Mouse (Mus musculus) midbrain, embryonic 13.5 days (tissue): ENCODE data around the gene Fgf7. TPM values are rescaled to one million over a fixed set of nuclear protein-coding genes. Genes with fewer than 3 reads are reported as not detected.

ENCODE experiments used
- ATAC-seq: fragments of 200-750 bp; cut with Nextera tagmentation; 2 replicates; pipeline ENCODE4 v1.8.0; 2017; ENCODE audit warnings: mild to moderate bottlenecking, moderate TSS enrichment, moderate library complexity
- H3K27ac ChIP-seq: fragments of 300-500 bp; sonication (generic); 2 replicates; pipeline ENCODE4 v1.5.1; 2015; ENCODE audit warnings: inconsistent platforms, mild to moderate bottlenecking, moderate library complexity
- H3K27me3 ChIP-seq: fragments of 300-500 bp; sonication (generic); 2 replicates; pipeline ENCODE4 v1.6.1; 2015; ENCODE audit warnings: mild to moderate bottlenecking, inconsistent platforms
- H3K36me3 ChIP-seq: fragments of 300-500 bp; sonication (generic); 2 replicates; pipeline ENCODE4 v1.6.1; 2015; ENCODE audit warnings: mild to moderate bottlenecking, inconsistent platforms
- H3K4me1 ChIP-seq: fragments of 300-500 bp; sonication (generic); replicated peaks from 2 replicates; pipeline ENCODE4 v1.6.1; 2015; ENCODE audit warnings: inconsistent platforms
- H3K4me2 ChIP-seq: fragments of 300-500 bp; sonication (generic); replicated peaks from 2 replicates; pipeline ENCODE4 v1.6.1; 2015; ENCODE audit warnings: moderate library complexity, mild to moderate bottlenecking, inconsistent platforms
- H3K4me3 ChIP-seq: fragments of 300-500 bp; sonication (generic); replicated peaks from 2 replicates; pipeline ENCODE4 v1.5.1; 2015; ENCODE audit warnings: mild to moderate bottlenecking, inconsistent platforms
- H3K9ac ChIP-seq: fragments of 300-500 bp; sonication (generic); replicated peaks from 2 replicates; pipeline ENCODE4 v1.6.1; 2015; ENCODE audit warnings: mild to moderate bottlenecking, inconsistent platforms
- H3K9me3 ChIP-seq: fragments of 300-500 bp; sonication (generic); 2 replicates; pipeline ENCODE4 v1.6.1; 2016; ENCODE audit warnings: mild to moderate bottlenecking, inconsistent platforms
- WGBS: fragments of 180-500 bp; shearing (Covaris S2); methylation state at CpG from one replicate; pipeline ENCODE4 v1.1.7; 2015; 5-methylcytosine and 5-hydroxymethylcytosine counted together
- polyA plus RNA-seq: library from polyadenylated mRNA; unstranded; fragments of >200 nt; fragmentation: Nextera tagmentation; extraction: Ambion mirVana; gene quantifications from 2 replicates; pipeline ENCODE4 v1.2.1, GENCODE M21; 2015

Gene Fgf7
- polyA plus RNA-seq, 1 experiment from 2014 or later, result 0.27 TPM

GRCm38 (mm10) chr2:126038221-126039000, 4.0 kb downstream of the Fgf7 start:
- Histone ChIP-seq H3K4me1 (peaks cover 6% of the 10 kb centered on the region; the same call in 1 of the 2 replicates), H3K36me3 (no peaks in the 10 kb centered on the region), H3K27ac (no peak overlapping the region), H3K9ac (no peak overlapping the region), H3K4me2 (no peak overlapping the region), H3K27me3 (no peaks in the 10 kb centered on the region), H3K9me3 (no peaks in the 10 kb centered on the region), H3K4me3 (no peak overlapping the region)
- WGBS, result 69% methylated on average over 7 of the region's 7 CpGs
- no peak for ATAC-seq

DNA sequence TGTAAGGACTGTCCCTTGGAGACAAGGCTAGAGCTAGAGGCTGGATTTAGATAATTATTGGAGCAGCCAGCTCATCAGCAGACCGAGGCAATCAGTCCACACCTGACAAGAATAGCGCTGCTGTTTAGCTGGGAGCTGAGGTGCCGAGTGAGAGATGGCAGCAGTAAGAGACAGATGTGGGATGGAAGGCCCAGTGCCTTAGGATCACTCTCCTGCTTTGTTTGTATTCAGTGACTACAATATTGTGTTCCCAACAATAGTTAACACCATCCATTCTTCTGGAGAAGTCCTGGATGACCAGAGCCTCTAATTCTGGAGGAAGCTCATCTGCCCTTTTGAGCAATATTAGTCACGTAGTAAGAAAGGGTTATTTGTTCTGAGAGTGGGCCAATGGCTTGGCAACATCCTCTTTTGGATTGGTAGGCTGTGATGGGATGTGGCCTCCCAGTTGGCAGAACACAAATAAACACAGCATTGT, 5.0 kb downstream of the Fgf7 start:
- no peak overlapping the region for H3K4me3 ChIP-seq
- no peak overlapping the region for H3K9ac ChIP-seq
- H3K27ac ChIP-seq, result no peak overlapping the region
- H3K27me3 ChIP-seq, result no peaks in the 10 kb centered on the region
- no peak overlapping the region for H3K4me2 ChIP-seq
- no peaks in the 10 kb centered on the region for H3K36me3 ChIP-seq
- WGBS, result 84% methylated on average over 4 of the region's 4 CpGs
- H3K4me1 ChIP-seq, result peaks cover 6% of the 10 kb centered on the region; the same call in 1 of the 2 replicates
- no peaks in the 10 kb centered on the region for H3K9me3 ChIP-seq
- no peak for ATAC-seq

- 94% methylated on average over 2 of the region's 2 CpGs for WGBS
- Histone ChIP-seq H3K4me1 (peaks cover 6% of the 10 kb centered on the region; the same call in 1 of the 2 replicates), H3K36me3 (no peaks in the 10 kb centered on the region), H3K9ac (no peak overlapping the region), H3K4me2 (no peak overlapping the region), H3K9me3 (no peaks in the 10 kb centered on the region), H3K4me3 (no peak overlapping the region), H3K27ac (no peak overlapping the region), H3K27me3 (no peaks in the 10 kb centered on the region)
- no peak for ATAC-seq
Measured at GRCm38 (mm10) chr2:126040651-126041050, 6.2 kb downstream of the Fgf7 start.

DNA sequence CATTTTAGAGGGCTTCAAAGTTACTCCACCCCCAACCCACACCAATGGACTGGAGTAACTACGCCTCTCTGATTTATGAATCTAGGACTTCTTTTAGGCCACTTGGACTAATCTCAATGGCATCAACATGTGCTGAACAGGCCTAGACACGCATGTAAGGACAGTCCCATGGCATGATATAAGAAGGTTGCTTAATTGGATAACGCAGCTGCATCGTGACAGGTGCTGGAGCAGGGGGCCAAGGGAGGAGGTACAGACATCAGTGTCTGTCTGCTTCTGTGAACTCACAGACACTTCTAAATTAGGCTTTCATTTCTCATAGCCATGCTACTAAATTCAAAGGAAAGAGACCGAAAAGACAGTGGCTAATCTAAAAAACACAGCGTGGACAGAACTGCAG, 6.8 kb downstream of the Fgf7 start:
- 93% methylated on average over 6 of the region's 6 CpGs for WGBS
- Histone ChIP-seq H3K9ac (no peak overlapping the region), H3K4me2 (no peak overlapping the region), H3K4me1 (peaks cover 6% of the 10 kb centered on the region; the same call in 1 of the 2 replicates), H3K27ac (no peak overlapping the region), H3K4me3 (no peak overlapping the region), H3K9me3 (no peaks in the 10 kb centered on the region), H3K27me3 (no peaks in the 10 kb centered on the region), H3K36me3 (no peaks in the 10 kb centered on the region)
- ATAC-seq, result no peak

- no peak overlapping the region for H3K27ac ChIP-seq
- H3K4me1 ChIP-seq, result peaks cover 6% of the 10 kb centered on the region; the same call in 1 of the 2 replicates
- no peaks in the 10 kb centered on the region for H3K9me3 ChIP-seq
- H3K36me3 ChIP-seq, result no peaks in the 10 kb centered on the region
- WGBS, result 39% methylated on average over 3 of the region's 3 CpGs
- H3K9ac ChIP-seq, result no peak overlapping the region
- no peak overlapping the region for H3K4me2 ChIP-seq
- no peak for ATAC-seq
- no peaks in the 10 kb centered on the region for H3K27me3 ChIP-seq
- H3K4me3 ChIP-seq, result no peak overlapping the region
Measured at GRCm38 (mm10) chr2:126042674-126043073, 8.2 kb downstream of the Fgf7 start.

DNA sequence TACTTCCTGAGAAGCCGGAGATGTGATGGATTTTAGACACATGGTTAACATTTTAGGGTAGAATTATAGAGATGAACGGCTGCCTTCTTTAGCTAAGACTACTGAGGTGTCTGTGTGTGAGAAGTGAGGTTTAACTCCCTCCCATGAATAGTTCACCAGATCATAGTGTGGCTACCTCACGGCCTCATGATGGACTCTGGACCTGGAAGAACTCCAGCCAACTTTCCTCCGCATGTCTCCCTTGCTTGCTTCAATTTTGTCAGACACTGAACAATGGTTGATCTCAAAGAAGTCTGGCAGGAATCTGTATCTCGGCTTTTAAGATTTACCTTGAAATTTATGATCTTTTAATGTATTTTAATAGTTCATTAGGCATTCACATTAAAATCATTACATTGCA, 11.2 kb downstream of the Fgf7 start:
- H3K4me3 ChIP-seq, result no peak overlapping the region
- whole genome bisulfite sequencing, result 93% methylated on average over 5 of the region's 5 CpGs
- no peaks in the 10 kb centered on the region for H3K36me3 ChIP-seq
- ATAC-seq, result no peak
- no peak overlapping the region for H3K4me2 ChIP-seq
- no peaks in the 10 kb centered on the region for H3K9me3 ChIP-seq
- peaks cover 6% of the 10 kb centered on the region; the same call in 1 of the 2 replicates for H3K4me1 ChIP-seq
- H3K9ac ChIP-seq, result no peak overlapping the region
- H3K27ac ChIP-seq, result no peak overlapping the region
- no peaks in the 10 kb centered on the region for H3K27me3 ChIP-seq

DNA sequence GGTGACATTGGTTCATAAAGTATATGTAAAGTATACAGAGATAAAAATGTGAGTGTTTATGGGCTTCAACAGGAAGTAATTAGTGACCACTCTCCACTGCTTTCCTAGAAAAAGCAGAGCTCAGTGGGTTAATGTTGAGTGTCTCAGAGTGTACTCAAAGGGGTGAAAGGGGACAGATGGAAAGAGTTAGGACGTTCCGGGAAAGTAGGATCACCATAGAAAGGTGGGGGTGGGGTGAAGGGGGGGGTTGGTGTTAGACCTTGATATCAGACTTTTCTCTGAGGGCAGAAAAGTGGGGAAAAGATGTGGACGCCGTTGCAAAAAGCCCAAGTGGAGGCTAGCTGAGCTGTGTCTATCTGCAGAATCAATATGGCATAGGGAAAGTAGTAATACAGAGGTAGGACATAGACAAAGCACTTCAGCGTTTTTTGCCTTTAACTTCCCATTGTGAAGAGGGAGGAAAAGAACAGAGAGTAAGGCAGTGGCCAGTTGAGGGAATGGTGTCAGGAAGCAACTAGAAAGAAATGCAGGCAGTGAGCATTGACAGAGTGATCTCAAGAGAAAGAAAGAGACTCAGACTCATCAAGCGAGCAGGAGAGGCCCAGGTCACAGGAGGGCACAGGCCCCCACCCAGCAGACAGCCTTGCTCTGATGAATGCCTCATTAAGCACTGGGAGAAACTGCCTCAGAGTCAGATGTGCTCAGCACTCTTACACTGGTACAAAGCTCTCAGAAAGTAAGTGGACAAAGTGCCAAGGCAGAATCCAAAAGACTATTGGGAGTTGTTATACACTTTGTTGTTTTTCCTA, 18.5 kb downstream of the Fgf7 start:
- Histone ChIP-seq H3K36me3 (no peaks in the 10 kb centered on the region), H3K27me3 (no peaks in the 10 kb centered on the region), H3K4me3 (no peak overlapping the region), H3K4me2 (no peak overlapping the region), H3K27ac (no peak overlapping the region), H3K9ac (no peak overlapping the region), H3K9me3 (no peaks in the 10 kb centered on the region), H3K4me1 (no peaks in the 10 kb centered on the region)
- 55% methylated on average over 6 of the region's 6 CpGs for WGBS
- ATAC-seq, result no peak

- no peaks in the 10 kb centered on the region for H3K27me3 ChIP-seq
Measured at GRCm38 (mm10) chr2:126053657-126054056, 19.2 kb downstream of the Fgf7 start.

DNA sequence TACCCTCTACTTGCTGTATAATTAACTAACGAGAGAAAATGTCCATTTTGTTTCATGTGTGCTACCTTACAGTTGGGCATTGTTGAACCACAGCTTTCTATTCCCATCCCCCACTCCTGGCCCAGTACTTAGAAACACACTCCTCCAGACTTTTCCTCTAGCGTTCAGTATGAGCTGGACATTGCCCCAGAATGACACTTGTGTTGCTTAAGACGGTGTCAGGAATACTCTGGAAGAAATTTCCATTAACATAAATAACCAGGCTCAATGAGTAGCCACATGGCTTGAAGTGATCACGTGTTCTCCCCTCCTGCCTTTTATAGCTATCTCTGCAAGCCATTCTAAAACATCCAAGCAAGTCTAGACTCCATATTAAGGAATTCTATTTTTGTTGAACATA, 26.1 kb downstream of the Fgf7 start:
- Histone ChIP-seq H3K9ac (no peak overlapping the region), H3K27ac (no peak overlapping the region), H3K27me3 (no peaks in the 10 kb centered on the region), H3K36me3 (no peaks in the 10 kb centered on the region), H3K4me2 (no peak overlapping the region), H3K4me1 (0 out of 2 replicates have a peak, but pooled peaks cover 2% of the 10 kb centered on the region), H3K9me3 (no peaks in the 10 kb centered on the region), H3K4me3 (no peak overlapping the region)
- no peak for ATAC-seq
- WGBS, result 58% methylated on average over 4 of the region's 4 CpGs

More at GRCm38 (mm10) chr2:126053657-126054056, 19.2 kb downstream of the Fgf7 start:
- WGBS, result 84% methylated on average over 5 of the region's 5 CpGs
- H3K36me3 ChIP-seq, result no peaks in the 10 kb centered on the region
- no peak overlapping the region for H3K27ac ChIP-seq
- no peak overlapping the region for H3K9ac ChIP-seq
- no peak for ATAC-seq
- no peaks in the 10 kb centered on the region for H3K9me3 ChIP-seq
- no peak overlapping the region for H3K4me3 ChIP-seq
- no peaks in the 10 kb centered on the region for H3K4me1 ChIP-seq
- H3K4me2 ChIP-seq, result no peak overlapping the region

DNA sequence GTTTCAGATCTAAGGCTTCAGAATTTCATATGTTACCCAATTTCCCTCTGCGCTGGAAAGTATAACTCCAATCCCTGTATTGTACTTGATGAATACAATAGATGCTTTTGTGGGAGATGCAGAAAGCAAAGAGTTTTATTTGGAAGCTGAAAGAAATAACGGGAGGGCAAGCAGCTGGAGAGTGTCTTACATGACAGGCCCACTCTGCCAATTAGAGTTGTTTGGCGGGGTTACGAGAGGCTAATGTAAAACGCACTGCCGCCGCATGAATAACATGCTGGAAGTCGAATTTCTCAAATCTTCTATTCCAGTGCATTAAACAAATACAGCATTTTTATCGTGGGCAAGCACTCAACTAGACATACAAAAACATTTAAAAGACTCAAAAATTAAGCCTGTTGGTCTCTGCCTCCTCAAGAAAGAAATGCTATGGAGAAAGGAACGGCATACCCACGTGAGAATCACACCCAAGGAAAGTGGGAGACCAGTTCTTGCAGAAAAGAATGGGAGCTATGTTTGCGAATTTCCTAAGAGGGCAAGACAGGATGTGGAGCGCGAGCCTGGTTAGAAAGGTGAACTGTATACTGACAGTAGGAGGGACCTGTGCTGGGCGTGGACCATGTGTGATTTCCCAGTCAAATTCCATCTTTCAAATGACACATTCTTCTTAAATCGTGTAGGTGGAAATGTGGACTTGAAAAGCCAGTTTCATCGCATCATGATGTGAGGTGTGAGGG, 26.7 kb downstream of the Fgf7 start:
- ATAC-seq, result no peak

DNA sequence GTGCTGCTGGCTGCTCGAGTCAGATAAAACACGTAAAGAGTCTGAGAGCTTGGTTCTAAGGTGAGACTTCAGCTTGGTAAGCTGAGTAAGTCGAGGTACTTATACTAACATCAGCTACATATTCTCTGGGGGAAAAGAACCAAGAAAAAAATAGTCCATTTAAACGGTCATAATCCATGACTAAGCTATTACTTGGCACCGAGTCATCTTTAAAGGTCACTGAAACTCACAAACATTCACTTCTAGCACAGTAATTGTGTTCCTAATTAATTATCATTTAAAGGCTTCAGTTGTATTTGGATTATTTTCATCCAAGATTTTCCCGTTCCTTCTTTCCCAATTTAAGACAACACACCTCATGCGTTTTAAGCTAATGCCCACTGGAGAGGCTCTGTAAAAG, 28.4 kb downstream of the Fgf7 start:
- Histone ChIP-seq H3K27ac (no peak overlapping the region), H3K4me2 (no peak overlapping the region), H3K9me3 (no peaks in the 10 kb centered on the region), H3K4me3 (no peak overlapping the region), H3K4me1 (0 out of 2 replicates have a peak, but pooled peaks cover 2% of the 10 kb centered on the region), H3K36me3 (no peaks in the 10 kb centered on the region), H3K9ac (no peak overlapping the region), H3K27me3 (no peaks in the 10 kb centered on the region)
- ATAC-seq, result no peak
- 86% methylated on average over 7 of the region's 7 CpGs for WGBS

More for the DNA sequence above, 26.7 kb downstream of the Fgf7 start:
- Histone ChIP-seq H3K9me3 (no peaks in the 10 kb centered on the region), H3K9ac (no peak overlapping the region), H3K27me3 (no peaks in the 10 kb centered on the region), H3K4me3 (no peak overlapping the region), H3K36me3 (no peaks in the 10 kb centered on the region), H3K4me1 (0 out of 2 replicates have a peak, but pooled peaks cover 2% of the 10 kb centered on the region), H3K4me2 (no peak overlapping the region), H3K27ac (no peak overlapping the region)
- 69% methylated on average over 17 of the region's 17 CpGs for WGBS
